Mouse (Mus musculus) embryonic fibroblast, embryonic 13.5 days (primary cell): ENCODE measurements around the gene Klhl3.

Experiments
- CTCF ChIP-seq: IDR thresholded peaks from 2 replicates; pipeline ENCODE4 v1.5.1; 2011; ENCODE audit warnings: mild to moderate bottlenecking, control low read depth, low read length, moderate library complexity, borderline replicate concordance; ENCODE audit not compliant: insufficient read depth
- POLR2A ChIP-seq: IDR thresholded peaks from 2 replicates; pipeline ENCODE4 v1.6.1; 2011; ENCODE audit warnings: low read depth, mild to moderate bottlenecking, control low read depth, low read length, moderate library complexity

DNA sequence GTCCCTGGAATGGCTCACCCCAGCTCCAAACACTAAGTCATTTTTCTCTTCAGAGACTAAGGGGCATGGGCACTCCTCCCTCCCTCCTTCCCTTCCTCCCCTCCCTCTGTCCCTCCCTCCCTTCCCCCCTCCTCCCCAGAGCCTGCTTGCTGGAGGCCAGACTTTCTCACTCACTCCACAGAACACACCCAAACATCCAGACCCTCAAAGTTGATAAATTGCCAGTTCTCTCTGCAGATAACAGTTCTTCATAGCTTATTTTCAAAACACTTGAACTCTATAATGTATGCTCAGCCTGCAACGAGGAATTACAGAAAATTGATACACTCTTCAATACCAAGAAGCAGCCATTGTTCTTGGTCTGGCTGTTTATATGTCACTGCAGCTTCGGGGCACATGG is 133.3 kb downstream of the Klhl3 start:
- TF ChIP-seq POLR2A, result no peak
- no peak for TF ChIP-seq CTCF
